Mouse (Mus musculus): Measurements from ENCODE around the gene Patj.

Gene Patj

DNA sequence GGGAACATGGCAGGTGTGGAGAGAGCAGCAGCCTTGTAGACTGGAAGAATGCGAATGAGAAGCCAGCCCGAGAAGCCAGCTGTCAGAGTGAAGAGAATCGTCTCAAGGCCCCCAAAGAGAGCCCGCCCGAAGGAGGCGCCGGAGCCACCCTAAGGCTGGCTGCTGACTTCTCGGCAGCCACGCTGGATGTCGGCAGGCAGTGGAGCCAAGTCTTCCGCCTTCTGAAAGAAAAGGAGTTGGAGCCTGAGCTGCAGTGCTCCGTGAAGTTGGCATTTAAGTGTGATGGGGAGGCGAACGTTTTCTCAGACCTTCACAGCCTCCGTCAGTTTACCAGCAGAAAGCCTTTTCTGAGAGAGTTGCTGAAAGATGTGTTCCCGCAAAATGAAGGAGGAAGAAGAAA lies 338.1 kb downstream of the Patj start:
- no peak for DNase-seq

DNA sequence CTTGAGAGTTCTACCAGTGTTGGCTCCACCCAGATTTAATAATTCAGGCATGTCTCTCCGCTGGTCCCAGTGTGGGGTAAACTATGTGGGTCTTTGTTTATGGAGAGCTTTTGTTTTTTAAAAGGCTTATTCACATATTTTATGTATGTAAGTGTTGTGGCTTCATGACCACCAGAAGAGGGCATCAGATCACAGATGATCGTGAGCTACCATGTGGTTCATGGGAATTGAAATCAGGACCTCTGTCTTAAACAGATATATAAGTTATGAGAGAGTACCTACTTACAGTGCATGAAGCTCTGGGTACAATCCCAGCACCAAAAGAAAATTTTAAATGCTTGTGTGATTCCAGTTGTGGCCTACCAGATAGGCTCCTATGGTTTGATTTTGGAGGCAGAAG lies 344.2 kb downstream of the Patj start:
- no peak for DNase-seq

DNA sequence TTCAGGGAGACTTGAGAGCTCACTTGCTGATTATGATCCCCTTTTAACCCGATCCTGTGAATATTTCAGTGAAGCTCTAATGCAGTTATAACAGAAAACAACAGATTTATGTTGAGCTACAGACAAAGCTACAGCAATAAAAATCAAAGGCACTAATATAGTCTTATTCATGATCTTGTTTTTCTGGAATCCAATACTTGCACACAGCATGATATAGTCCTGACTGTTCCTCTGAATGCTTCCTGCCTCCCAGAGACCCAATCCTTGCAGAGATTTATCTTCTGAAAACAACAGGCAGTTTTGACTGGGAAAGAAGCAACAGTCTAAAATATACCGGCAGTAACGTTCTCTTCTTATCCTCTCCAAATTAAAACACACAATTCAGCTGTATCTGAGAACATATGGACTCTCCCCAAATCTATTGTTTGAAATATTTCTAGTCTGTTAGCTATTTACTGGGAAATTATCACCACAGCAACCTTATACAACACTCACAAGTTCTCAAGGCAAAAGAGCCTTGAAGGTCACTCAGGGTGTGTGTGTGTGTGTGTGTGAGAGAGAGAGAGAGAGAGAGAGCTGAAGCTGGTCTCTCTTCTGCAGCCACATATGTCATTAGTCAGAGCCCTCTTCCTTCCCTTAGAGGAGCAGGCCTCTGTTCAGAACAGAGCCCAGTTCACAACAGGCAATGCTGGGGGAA lies 347.8 kb downstream of the Patj start:
- DNase-seq, result no peak

DNA sequence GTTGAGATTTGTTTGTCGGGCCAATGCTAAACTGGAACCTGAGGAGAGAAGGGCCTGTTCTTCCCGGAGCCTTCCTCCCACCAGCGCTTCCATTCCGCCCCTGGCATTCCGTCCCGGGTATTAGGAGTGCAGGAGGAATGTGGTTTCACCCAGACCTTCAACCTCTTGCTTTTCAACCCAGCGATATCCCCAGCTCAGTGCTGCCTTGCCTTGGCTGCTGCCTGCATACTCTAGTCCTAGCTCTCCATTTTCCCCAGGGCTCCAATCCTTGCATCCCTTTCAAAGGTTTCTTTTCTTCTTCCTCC lies 348.3 kb downstream of the Patj start:
- no peak for DNase-seq

DNA sequence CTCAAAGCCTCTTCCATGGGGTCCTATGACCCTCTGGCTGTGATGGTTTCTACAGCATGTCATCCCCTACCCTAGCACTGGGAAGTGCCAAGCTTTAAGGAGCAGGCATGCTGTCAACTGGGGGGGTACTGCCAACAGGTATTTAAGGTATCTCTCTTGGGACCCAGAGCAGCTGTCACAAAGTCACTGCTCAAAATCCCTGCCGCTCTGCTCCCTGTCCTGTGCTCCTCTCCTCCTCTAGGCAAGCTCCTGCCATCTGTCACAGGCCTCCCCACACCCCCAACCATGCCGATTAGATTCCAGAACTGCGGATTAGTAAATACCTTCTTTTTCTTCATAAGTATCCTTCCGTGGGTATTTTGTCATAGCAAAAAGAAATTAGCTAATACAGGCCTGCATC lies 358.9 kb downstream of the Patj start:
- DNase-seq, result no peak

DNA sequence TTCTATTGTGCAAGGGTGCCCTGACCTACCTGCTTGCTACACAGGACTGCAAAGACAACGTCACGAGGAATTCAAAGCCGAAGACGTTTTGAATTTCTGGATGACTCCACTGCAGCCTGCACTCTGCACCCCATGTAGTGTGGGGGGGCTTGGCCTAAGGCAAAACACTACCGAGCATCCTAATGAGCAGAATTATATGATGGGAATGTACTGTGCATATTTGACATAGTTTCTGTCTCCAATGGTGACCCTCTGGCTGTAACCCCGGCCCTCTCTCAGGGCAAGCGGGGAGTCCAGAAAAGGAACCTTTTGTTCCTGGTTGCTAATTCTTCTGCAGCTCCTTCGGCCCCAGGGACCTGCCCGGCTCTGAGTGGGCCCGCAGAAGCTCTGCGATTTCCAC lies 360.6 kb downstream of the Patj start:
- DNase-seq, result no peak

DNA sequence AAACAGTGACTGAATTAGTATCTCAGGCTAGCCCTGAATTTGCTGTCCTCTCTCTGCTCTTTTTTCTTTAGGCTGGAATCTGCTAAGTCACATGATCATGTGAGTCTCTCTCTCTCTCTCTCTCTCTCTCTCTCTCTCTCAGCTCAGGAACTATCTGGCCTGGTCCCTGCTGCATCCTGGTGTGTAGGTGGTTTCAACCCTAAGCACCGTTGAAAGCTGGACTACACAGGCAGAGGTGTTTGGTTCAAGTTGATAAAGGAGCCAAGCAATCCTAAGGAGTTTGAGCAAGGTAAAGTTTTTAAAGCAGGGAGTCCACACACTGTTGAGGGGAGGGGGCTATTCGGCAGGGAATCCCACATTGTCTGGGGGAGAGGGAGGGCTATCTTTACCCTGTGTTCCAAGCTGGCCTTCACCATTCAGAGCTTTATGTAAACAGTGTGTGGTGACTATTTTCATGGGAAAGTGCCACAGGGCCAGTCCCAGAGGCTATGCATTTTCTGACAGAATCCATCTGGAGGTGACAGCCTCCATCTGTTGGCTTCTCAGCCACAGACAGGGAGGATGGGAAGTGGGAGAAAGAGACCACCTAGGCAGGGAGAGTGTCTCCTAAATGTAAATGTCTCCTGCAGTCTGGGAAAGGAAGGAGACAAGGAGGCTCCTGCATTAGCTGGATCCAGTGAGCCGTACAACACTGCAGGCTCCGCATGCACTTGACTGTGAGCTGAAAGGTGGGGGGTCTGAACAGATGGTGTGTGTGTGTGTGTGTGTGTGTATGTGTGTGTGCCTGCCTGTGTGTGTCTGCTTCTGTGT lies 362.6 kb downstream of the Patj start:
- DNase-seq, result no peak

DNA sequence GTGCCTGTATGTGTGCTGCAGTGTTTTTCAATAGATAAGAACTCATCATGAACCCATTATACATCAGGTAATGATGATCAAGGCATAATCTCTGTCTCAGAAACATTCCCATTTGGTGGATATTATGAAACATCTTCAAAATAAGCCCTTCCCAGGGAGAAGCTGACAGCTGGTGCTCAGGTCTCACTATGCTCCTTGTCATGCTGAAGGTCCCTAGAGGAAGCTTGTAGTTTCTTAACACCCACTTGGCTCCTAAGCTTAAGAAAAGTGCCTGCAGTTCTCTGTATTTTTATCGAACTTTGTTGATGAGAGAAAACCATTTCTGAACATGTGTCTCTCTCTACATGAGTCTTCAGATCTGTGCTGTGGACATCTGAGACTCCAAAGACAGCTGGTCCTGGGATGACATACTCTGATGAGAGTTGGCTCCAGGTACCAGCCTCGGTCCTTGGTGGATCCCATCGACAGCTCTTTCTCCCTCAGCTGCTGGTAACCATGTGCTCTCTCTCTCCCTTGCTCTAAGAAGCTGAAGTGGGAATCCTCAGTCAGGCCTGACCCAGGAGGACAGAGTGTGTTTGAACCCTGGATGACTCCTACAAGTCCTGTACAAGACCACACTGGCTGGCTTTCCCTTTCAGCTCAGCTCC lies 363.4 kb downstream of the Patj start:
- no peak for DNase-seq

DNA sequence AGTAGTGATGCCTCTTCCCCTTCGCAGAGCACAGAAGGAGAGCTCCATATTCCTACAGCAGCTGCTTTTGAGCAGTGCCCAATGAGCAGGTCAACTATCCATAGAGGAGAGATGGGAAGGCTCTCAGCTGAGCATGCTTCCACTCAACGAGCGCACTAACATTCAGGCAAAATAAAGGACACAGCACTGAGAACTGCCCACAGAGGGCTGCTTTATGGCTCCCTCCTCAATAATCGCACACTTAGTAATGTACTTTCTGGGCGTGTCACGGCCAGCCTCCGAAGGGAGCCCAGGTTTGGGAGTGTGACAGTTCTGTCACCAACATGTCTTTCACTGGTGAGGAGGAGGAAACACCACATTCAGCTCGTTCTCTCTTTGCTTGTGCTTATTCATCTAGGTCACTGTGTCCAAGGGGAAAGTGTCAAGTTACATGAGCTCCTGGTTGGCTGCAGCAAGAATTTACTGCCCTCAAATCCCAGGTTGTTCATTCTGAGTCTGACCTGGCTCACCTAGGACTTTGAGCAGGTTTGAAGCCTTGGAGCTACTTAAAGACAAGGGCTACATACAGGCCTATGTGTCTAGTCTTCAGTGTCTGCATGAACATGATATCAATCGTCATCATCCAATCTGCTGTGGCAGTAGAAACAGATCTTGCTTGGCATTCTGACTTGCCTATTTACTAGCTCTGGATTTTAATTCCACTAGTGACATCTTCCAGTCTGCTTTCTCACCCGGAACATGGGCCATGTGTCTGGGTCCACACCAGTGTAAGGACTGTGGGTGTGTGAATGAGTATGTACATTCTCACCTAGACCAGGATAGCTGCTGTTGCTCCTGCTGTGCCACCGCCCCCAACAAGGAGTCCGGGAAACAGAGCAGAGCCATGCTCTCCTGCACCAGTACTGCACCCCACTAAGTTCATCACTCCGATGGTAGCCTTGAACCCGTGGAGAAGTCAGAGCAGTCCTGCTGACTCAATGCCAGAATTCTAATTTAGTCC lies 371.8 kb downstream of the Patj start:
- DNase-seq, result no peak
